Mouse (Mus musculus) effector memory CD4-positive, alpha-beta T cell, adult 5 months (primary cell): ENCODE results near the gene Zxdc. TPM values are rescaled to one million over a fixed set of nuclear protein-coding genes. Genes with fewer than 3 reads are reported as not detected.

Experiments
- polyA plus RNA-seq: library from polyadenylated mRNA; unstranded; fragments of 100-300 nt; shearing (Covaris generic); gene quantifications from one replicate; pipeline ENCODE4 v1.2.1, GENCODE M21; 2017

Gene Zxdc
- 39.2 TPM for polyA plus RNA-seq

DNA sequence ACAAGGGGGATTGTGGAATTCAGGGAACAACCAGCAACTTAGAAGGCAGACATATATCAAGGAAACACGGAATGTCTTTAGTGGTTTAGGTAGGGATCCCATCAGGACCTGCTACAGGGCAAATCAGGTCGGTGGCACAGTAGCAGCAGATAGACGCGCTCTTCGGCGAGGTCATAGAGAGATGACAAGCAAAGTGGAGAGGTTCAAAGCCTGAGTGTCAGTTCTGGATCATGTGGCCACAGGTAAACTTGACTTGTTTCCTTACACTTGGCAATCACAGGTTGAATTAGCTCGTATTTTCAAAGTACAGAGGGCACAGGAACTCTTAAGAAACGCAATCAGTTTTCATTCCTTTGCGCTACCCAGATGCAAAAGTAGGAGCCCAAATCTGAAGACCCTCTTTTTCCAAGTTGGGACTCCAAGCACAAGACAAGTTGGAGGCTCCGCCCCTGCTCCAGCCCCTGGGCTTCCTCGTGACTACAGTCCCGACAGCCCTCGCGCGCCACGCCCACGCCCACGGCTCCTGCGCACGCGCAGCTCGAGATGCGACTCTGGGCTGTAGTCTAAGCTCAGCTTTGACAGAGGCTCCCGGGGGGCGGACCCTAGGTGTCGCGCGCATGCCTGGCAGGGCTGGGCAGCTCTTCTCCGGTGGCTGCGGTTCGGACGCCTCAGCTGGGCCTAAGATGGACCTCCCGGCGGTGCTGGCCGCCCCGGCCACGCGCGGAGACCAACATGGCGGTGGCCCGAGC lies at the start of gene Zxdc:
Gene Zxdc, plus strand, starts transcription at position 517 of the 749 bp plus-strand sequence.

DNA sequence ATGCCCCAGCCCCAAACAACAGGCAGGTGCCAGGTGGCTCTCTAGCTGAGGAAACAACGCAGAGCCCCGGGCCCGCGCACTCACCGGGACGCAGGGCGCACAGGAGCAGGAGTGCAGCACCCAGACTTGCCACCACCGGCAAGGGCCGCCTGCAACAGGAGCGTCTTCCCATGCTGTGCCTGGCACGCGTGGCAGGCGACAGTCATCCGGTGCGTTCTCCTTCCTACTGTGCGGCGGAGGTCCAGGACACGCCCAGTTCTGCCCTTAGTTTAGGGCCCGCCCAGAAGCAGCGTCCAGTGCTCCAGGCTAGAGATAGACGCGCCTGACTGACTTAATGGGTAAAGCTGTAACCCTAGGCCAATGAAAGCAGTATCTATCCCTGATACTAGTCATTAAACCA lies 44.3 kb upstream of the Zxdc start, which contains the start of gene Chst13:
Gene Chst13, minus strand, starts transcription at position 195 of the 400 bp plus-strand sequence.

DNA sequence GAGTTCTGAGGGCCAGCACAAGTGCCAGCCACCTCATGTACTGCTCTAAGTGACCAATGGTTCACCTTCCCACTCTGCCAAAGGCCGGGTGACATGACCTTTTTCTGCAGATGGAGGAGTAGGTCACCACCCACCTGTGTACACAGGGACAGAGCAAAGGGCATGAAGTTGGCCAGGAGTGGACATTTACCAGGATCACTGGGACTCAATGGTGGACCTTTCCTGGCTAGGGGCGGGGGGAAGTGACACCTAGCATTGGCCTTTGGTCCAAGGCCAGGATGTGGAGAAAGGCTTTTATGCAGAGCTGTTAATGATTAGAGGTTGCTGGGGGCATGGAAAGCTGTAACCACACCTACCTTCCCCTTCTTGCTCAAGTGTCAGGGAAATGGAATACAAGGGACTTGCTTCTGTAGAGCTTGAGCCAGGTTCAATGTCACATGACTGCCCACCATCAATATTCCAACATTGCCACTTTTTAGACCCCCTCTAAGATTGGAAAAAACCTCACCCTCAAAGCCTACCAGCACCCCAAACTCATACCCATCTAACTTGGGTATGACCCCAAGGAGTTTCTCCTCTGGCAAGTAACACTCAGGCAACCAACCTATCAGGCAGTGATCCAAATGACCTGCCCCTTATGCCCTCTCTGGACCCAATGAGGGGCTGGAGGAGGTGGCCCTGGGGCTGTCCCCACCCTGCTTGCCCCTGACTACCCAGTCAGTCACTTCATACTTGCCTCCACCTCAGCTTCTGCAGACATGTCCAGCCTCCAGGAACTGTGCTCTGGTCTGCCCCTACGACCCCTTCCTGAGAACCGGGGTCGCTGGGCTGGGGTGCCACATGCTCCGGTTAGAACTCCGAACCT lies 36.5 kb upstream of the Zxdc start, which contains the start of gene Uroc1:
Gene Uroc1, plus strand, starts transcription at position 724 of the 865 bp plus-strand sequence.

DNA sequence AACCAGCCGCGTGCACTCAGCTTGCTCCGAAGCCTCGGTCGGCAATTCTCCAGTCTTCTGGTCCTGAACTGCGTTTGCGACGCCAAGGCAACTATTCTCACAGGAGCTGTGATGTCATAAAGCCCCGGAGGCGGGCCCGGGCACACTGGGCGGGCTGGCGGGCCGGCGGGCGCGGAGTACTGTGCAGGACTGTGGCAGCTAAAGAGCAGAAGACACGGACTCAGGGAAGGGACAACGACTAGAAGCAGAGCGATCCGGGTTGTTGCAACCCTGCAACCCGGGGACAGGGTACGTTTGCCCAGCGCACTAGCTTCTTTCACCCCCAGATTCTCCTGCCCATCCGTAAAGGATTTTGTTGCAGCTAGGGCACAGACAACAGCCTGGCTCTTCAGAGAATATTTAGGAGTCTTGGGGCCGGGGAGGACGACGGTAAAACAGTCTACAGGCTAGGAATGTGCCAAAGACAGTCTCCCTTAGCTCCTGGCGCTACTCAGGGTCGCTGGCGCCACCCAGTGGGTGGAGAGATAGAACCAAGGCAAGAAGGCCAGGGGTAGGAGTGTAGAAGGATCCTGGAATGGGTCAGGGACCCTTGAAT lies 59.2 kb downstream of the Zxdc start, which contains the start of gene Cfap100:
Gene Cfap100, minus strand, starts transcription at position 418 of the 595 bp plus-strand sequence.

Other genes starting within 250 kb of the Zxdc start
- gene Vmn1r51, start 246.9 kb upstream of the Zxdc start, polyA plus RNA-seq = not detected
- gene Vmn1r52, start 194.7 kb upstream of the Zxdc start, polyA plus RNA-seq = not detected
- not detected for gene V1ra8, start 166.7 kb upstream of the Zxdc start, polyA plus RNA-seq
- not detected for gene Vmn1r53, start 145.1 kb upstream of the Zxdc start, polyA plus RNA-seq
- gene Vmn1r54, start 123.2 kb upstream of the Zxdc start, polyA plus RNA-seq = not detected
- gene BC048671, start 68.3 kb upstream of the Zxdc start, polyA plus RNA-seq = not detected
- gene Chst13, start 44.3 kb upstream of the Zxdc start, polyA plus RNA-seq = not detected
- gene Uroc1, start 36.2 kb upstream of the Zxdc start, polyA plus RNA-seq = not detected
- gene Cfap100, start 59.3 kb downstream of the Zxdc start, polyA plus RNA-seq = 0.20 TPM
- gene Klf15, start 93.1 kb downstream of the Zxdc start, polyA plus RNA-seq = not detected
- gene Aldh1l1, start 116.9 kb downstream of the Zxdc start, polyA plus RNA-seq = 0.81 TPM
- gene Slc41a3, start 235.2 kb downstream of the Zxdc start, polyA plus RNA-seq = 4.8 TPM